Mouse (Mus musculus) heart, postnatal 14 days (tissue): ENCODE results near the gene Arl5b. TPM values are rescaled to one million over a fixed set of nuclear protein-coding genes. Genes with fewer than 3 reads are reported as not detected.

ENCODE experiments used
- DNase-seq, 2 experiments: peaks; one replicate each; pipeline ENCODE4 v3.0.0; 2021 to 2022
- intact Hi-C: fragments of 180-260 bp; cut with DNase I; formaldehyde crosslinking; loops from one replicate; pipeline ENCODE4 v1.15.1; 2025
- total RNA-seq, 2 experiments: library from RNA; stranded (reverse); gene quantifications; 2 replicates each; pipeline ENCODE4 v1.2.3; 2021

Arl5b gene
- total RNA-seq, 2 experiments from 2014 or later, result 29.9 to 34.4 TPM

GRCm38 (mm10) chr2:15111290-15111689 lies 62.1 kb downstream of the Arl5b start:
- DNase-seq, result no peak
- intact Hi-C loops, result no loop called here

GRCm38 (mm10) chr2:15111808-15112440 lies 62.7 kb downstream of the Arl5b start:
- DNase-seq, result no peak
- intact Hi-C loops, result no loop called here

- DNase-seq, result no peak
- intact Hi-C loops, result no loop called here
Observed at GRCm38 (mm10) chr2:15112741-15113140, 63.5 kb downstream of the Arl5b start.

GRCm38 (mm10) chr2:15121217-15121680 lies 72.1 kb downstream of the Arl5b start:
- no peak for DNase-seq
- intact Hi-C loops, result no loop called here

Other genes with a start within 250 kb of the Arl5b start
- gene Nsun6, start 5.7 kb downstream of the Arl5b start, total RNA-seq, result 1 to 10 TPM; 4.7 to 6.2 TPM